Mouse (Mus musculus): ENCODE measurements around the gene Gm3238.
A peak's percentile ranks its signal among the peaks of the same experiment; 100 is the strongest.
"Not testable (repeated sequence)": the region's sequence is repeated elsewhere in the genome, so short reads cannot be mapped to it uniquely, and the experiment has no call there.

The Gm3238 gene

GRCm38 (mm10) chr10:77771225-77771624, at the start of gene Gm3238:
Gm3238 (minus strand) TSS chr10:77771325.
- DNase-seq (ENCODE audit: low read depth, low spot score) = not testable (repeated sequence)

GRCm38 (mm10) chr10:77819203-77819602, 48.1 kb upstream of the Gm3238 start:
- DNase-seq (ENCODE audit: low read depth, low spot score) = no peak

GRCm38 (mm10) chr10:77818523-77818922, 47.4 kb upstream of the Gm3238 start:
- DNase-seq (ENCODE audit: low read depth, low spot score) = no peak

GRCm38 (mm10) chr10:77815514-77815913, 44.4 kb upstream of the Gm3238 start:
- DNase-seq (ENCODE audit: low read depth, low spot score) = peak; percentile 37

GRCm38 (mm10) chr10:77814382-77814781, 43.3 kb upstream of the Gm3238 start, which contains the start of gene Gm2696:
Gm2696 (plus strand) TSS chr10:77814682.
- no peak for DNase-seq (ENCODE audit: low read depth, low spot score)

- no peak for DNase-seq (ENCODE audit: low read depth, low spot score)
Observed at GRCm38 (mm10) chr10:77811743-77812142, 40.6 kb upstream of the Gm3238 start, which contains the start of gene Gm9507. Gm9507 (minus strand) TSS chr10:77811843.

- no peak for DNase-seq (ENCODE audit: low read depth, low spot score)
Observed at GRCm38 (mm10) chr10:77804095-77804494, 33.0 kb upstream of the Gm3238 start.

- peak; percentile 9 for DNase-seq (ENCODE audit: low read depth, low spot score)
Observed at GRCm38 (mm10) chr10:77798921-77799508, 27.9 kb upstream of the Gm3238 start, which contains the start of gene Gm19668. Gm19668 (minus strand) TSS chr10:77799133.

- DNase-seq (ENCODE audit: low read depth, low spot score) = not testable (repeated sequence)
Observed at GRCm38 (mm10) chr10:77798164-77798920, 27.2 kb upstream of the Gm3238 start.

GRCm38 (mm10) chr10:77797677-77798076, 26.6 kb upstream of the Gm3238 start:
- DNase-seq (ENCODE audit: low read depth, low spot score) = no peak

- no peak for DNase-seq (ENCODE audit: low read depth, low spot score)
Observed at GRCm38 (mm10) chr10:77794976-77795375, 23.9 kb upstream of the Gm3238 start, which contains the start of gene Gm9639. Gm9639 (minus strand) TSS chr10:77795076.

GRCm38 (mm10) chr10:77788621-77789020, 17.5 kb upstream of the Gm3238 start:
- no peak for DNase-seq (ENCODE audit: low read depth, low spot score)

- DNase-seq (ENCODE audit: low read depth, low spot score) = not testable (repeated sequence)
Observed at GRCm38 (mm10) chr10:77787876-77788275, 16.8 kb upstream of the Gm3238 start, which contains the start of gene Gm7137. Gm7137 (minus strand) TSS chr10:77788200.

- DNase-seq (ENCODE audit: low read depth, low spot score) = not testable (repeated sequence)
Observed at GRCm38 (mm10) chr10:77783396-77783795, 12.3 kb upstream of the Gm3238 start.

- not testable (repeated sequence) for DNase-seq (ENCODE audit: low read depth, low spot score)
Observed at GRCm38 (mm10) chr10:77782442-77782841, 11.3 kb upstream of the Gm3238 start, which contains the start of gene Gm3250. Gm3250 (minus strand) TSS chr10:77782542.

GRCm38 (mm10) chr10:77776844-77777243, 5.7 kb upstream of the Gm3238 start, which contains the start of gene Gm7138:
Gm7138 (minus strand) TSS chr10:77776944.
- not testable (repeated sequence) for DNase-seq (ENCODE audit: low read depth, low spot score)

GRCm38 (mm10) chr10:77772142-77772541, 1.0 kb upstream of the Gm3238 start:
- not testable (repeated sequence) for DNase-seq (ENCODE audit: low read depth, low spot score)

GRCm38 (mm10) chr10:77769727-77770126, 1.4 kb downstream of the Gm3238 start:
- DNase-seq (ENCODE audit: low read depth, low spot score) = no peak

GRCm38 (mm10) chr10:77759582-77759981, 11.5 kb downstream of the Gm3238 start, which contains the start of gene Gm3233:
Gm3233 (minus strand) TSS chr10:77759682.
- DNase-seq (ENCODE audit: low read depth, low spot score) = not testable (repeated sequence)

- no peak for DNase-seq (ENCODE audit: low read depth, low spot score)
Observed at GRCm38 (mm10) chr10:77753448-77753847, 17.7 kb downstream of the Gm3238 start.

GRCm38 (mm10) chr10:77752312-77752711, 18.8 kb downstream of the Gm3238 start:
- DNase-seq (ENCODE audit: low read depth, low spot score) = not testable (repeated sequence)

- not testable (repeated sequence) for DNase-seq (ENCODE audit: low read depth, low spot score)
Observed at GRCm38 (mm10) chr10:77751254-77751653, 19.9 kb downstream of the Gm3238 start, which contains the start of gene Gm9736. Gm9736 (minus strand) TSS chr10:77751354.
